Mouse (Mus musculus) G1E-ER4 (cell line): ENCODE results near the gene Map3k21. TPM values are rescaled to one million over a fixed set of nuclear protein-coding genes. Genes with fewer than 3 reads are reported as not detected.

Experiments
- GATA1 ChIP-seq: IDR thresholded peaks from one replicate; pipeline ENCODE4 v1.8.0; 2012; ENCODE audit warnings: low read length, inconsistent platforms
- polyA plus RNA-seq: library from polyadenylated mRNA; stranded (reverse); fragments of >175 nt; gene quantifications from 2 replicates; pipeline ENCODE4 v1.2.3, GENCODE M21; 2012

Gene Map3k21
- polyA plus RNA-seq, 1 experiment, result not detected

DNA sequence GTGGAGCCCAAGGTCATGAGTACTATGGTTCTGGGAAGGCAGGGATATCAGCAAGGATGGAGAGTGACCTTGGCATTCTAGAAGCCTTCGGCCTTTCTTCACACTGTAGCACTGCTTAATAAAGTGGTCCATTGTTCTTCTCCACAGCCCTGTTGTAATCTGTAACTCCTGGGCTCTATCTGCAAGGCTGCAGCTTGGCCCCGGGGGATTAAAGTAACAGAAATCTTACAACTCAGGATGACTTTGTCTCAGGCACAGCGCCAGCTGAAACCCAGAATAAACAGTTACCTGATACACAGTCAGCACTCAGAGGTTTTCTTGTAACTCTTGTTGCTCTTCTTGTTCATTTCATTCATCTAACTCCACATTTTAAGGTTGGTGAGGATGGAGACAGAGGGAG is 7.7 kb upstream of the Map3k21 start:
- TF ChIP-seq GATA1, result no peak

DNA sequence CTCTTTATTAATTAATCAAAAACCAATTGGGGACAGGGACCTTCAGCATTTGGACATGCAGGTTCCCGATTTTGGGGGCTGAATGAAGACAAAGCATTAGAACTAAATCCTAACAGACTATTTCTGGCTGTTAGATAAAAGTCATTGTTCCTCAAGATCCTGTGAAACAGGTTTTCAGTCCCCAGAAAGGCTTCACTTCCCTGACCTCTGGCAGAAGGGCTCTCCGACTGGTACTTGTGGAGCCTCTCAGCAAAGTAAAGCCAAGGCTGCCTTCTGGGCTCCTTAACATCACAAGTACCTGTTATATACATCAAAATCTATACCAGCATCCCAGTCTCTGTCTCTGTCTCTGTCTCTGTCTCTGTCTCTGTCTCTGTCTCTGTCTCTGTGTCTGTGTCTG is 4.9 kb upstream of the Map3k21 start:
- no peak for TF ChIP-seq GATA1

DNA sequence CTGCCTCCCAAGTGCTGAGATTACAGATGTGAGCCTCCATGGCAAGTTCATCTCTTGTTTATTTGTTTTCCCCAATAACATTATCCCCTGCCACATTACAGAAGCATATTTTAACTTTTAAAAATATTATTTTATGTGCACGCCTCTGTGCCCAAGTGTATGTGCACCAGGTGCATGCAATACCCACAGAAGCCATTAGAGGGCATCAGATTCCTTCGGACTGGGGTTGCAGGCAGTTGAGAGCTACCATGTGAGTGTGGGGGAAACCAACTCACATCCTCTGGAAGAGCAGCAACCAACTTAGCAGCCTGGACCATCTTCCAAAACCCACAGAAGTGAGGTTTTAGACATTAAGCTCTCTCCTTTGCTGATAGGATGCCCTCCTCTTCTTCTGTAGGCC is 2.9 kb upstream of the Map3k21 start:
- no peak for TF ChIP-seq GATA1

DNA sequence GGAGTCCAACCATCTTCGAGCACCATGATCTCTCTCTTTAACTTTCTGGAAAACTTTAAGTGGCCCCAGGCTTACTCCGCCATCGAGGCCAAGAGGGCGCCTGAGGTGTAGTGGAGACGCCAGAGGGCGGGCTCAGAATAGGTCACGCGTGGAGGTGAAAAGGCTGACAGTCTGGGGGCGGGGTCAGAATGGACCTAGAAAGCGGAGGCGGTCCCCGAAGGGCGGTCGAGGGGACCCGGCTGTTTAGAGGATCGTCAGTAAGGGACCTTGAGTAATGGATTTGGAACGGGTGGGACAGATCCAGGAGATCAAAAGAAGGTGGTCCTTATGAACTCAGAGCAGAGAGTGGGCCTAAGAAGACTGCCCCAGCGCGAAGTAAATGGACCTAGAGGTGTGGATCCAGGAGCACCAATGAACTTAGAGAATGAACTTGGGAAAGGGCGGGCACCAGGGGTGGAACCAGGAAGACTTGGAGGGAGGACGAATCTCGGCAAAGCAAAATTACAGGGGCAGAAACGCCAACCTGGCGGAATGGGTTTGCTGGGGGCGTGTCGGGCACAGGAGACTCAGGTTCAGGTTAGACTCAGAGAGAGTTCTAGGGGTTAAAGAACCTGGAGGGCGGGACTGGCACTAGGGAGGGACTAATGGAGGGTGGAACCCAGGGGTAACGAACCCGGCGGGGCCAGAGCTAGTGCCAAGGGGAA is 437 bp upstream of the Map3k21 start:
- no peak for TF ChIP-seq GATA1

DNA sequence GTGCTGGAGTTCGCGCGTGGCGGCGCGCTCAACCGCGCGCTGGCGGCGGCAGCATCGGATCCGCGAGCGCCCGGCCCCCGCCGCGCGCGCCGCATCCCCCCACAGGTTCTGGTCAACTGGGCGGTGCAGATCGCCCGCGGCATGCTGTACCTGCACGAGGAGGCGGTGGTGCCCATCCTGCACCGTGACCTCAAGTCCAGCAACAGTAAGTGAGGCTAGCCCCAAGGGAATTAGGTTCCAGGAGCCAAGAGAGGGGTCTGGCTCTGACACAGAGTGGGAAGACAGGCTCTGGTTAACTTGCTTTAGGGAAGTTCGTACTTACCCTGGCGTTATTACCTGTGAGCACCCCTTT is 955 bp downstream of the Map3k21 start:
- TF ChIP-seq GATA1, result no peak

DNA sequence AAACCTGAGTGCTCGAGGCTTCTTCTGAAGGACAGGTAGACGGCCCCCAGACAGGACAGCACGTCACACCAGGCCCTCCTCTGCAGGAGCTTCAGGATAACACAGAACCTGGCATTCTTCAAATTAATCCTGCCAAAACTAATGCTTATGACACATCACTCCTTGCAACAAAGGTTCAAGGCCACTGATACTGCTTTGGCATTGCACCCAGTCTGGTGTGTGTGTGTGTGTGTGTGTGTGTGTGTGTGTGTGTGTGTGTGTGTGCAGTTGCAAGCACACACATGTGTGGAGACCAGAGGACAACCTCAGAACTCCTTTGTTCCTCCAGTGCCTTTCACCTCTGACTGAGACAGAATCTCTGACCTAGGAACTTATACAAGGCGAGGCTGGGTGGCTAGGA is 3.0 kb downstream of the Map3k21 start:
- no peak for TF ChIP-seq GATA1

DNA sequence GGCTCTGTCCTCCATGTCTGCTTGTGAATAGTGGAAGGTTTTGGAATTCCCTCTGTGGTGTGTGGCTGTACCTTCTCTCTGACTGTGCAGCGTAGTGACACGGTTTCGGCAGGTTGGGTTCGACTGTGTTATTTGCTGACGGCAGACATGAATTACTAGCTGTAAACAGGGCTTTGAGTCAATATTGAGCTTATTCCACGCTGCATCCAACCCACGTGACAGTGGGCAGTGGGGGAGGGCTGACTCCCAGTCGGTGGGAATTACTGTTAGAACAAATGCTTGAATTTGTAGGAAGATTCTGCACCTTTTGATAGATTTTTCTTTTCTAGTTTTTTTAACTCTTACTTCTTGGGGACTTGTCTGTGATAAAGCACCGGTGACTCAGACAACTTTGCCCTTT is 4.1 kb downstream of the Map3k21 start:
- TF ChIP-seq GATA1, result no peak

DNA sequence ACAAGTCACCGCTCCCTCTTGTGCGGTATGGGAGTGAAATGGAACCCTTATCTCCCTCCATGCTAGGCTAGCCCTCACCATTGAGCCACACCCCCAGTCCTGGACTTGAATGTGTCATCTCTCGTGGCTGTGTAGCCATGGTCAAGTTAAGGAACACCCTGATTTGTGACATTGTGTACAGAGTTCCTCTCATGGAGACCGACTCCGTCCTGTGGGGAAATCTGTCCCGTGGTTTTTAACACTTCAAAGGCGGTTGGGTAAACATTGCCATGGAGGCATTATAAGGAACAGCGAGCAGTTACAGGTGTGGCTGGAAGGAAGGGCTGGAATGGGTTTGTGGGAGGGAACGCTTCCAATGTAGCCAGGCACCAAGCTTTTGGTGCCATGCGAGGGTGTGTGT is 6.8 kb downstream of the Map3k21 start:
- no peak for TF ChIP-seq GATA1

DNA sequence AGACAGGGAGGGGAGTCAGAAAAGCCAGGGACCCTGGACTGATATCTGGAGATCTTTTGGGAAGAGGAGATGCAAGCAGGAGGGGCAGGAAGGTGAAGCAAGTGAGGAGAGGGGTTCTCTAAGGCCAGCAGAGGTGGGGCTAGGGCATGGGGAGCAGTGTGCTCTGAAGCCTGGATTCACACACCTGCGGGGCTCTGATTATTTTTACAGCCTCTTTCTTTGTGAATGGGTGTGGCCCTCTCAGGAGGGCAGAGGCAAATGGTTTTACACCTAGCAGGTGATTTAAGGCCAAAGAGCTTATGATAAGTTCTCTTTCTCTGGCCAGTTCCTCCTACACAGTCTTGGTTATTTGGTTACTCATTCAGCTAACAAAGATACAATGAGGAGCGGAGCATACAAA is 8.5 kb downstream of the Map3k21 start:
- TF ChIP-seq GATA1, result no peak

DNA sequence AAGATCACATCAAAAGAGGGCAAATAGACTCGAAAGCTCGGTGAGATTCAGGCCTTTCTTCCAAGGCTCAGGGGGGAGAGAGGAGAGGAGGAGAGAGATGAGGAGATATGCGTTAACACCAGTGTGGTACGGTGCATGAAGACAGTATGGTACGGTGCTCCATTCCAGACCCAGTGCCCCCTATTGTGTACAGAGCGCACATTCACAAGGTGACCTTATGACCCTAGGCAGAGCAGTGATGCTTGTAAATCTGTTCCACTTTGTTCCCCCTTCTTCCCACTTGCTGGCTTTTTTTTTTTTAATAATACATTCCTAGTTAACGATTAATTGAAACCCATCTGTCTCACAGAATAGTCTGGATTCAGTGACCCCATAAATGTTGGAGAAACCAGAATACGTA is 9.3 kb downstream of the Map3k21 start:
- TF ChIP-seq GATA1, result no peak

DNA sequence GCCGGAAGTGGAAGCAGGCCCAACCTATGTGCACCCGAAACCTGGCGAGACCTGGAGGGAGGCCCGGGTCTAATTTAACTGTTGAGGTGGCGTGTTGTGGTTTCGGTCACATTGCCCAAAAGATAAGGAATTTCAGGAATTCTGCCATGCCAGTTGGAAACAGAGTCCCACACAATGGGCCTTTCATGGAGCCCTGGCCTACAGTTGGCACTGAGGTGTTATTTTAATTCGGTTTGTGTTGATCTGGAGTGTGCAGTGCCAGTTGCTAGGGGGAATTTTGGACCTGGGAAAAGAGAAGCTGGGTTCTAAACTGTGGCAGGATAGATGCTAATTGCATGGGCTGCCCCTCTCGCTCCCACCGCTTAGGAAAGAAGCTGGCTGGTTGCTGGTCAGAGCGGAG is 10.0 kb downstream of the Map3k21 start:
- TF ChIP-seq GATA1, result no peak

DNA sequence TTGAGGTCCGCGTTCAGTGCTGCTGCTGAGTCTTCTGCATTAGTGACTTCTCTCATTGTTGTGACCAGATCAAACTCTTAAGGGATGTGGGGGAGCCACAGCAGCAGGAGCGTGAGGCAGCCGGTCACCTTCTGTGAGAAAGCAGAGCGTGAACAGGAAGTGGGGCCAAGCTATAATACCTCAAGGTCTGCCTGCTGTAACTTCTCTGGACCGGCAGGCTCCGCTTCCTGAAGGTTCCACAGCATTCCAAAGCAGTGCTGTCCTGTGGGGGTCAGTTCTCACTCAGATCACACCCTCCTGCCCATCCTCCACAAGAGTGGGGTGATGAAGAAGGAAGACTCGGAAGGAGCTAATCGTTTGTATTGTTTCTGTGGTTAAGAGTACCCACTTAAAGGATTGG is 10.5 kb downstream of the Map3k21 start:
- no peak for TF ChIP-seq GATA1

DNA sequence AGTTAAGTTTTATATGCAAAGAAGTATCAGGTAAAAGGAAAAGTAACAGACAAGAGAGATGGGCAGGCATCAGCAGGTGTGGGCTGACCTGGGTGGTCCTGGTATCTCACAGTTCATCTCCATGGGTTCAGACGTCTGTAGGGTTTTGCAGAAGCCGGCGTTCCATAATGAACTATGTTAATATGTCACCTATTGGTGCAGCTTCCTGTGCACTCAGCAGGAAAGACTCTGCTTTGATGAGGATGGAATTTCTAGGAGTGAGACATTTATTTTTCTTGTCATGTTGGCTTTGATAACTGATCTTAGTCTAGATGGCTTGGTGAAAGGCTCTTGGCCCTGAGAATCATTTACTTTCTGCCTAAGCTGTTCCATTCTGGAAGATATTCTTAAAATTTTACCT is 12.1 kb downstream of the Map3k21 start:
- no peak for TF ChIP-seq GATA1

DNA sequence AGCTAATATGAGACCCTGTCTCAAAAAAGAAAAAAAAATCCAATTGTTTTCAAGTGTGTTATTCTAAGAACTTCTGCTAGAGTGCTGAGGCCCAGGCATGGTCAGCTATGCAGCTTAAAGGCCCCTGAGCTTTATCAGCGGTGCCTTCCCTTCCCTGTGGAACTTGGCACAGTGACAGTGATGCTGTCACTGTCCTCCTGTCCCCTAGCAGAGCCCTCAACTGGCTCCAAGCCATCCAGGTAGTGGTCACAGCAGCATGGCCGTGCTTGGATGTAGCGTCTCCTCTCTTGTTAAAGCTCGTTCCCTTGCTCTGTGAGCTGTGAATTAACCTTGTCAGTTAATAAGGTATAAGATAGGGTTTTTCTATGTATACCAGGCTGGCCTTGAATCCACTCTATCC is 16.4 kb downstream of the Map3k21 start:
- TF ChIP-seq GATA1, result no peak

DNA sequence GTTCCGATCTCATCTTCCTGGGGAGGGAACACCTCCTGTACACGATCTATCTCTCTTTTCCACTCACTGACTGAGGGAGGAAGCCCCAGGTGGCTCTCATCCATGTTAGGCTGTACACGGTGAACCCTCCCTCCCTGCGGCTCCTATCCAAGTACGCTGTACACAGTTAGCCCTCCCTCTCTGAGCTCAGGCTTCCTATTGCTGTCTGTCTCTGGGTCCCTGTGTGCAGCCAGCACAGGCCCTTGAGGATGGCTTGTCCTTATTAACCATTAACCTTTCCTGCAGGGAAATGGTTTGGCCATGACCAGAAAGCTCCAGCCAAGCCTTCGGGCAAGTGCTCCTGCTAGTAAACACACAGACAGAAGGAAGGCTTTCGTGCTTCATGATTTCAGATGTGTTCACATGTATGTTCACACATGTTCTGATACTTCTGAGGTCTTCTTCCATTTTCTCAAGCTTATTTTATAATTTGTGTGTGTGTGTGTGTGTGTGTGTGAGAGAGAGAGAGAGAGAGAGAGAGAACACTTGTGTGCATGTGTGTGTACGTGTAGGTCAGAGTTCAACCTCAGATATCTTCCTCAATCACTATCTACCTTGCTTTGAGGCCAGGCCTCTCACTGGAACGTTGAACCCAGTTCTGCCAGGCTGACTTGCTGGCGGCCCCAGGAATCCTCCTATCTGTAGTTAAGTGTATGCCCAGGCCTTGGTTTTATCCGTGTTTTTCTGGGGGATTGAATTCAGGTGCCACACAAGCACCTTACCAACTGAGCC is 20.2 kb downstream of the Map3k21 start:
- no peak for TF ChIP-seq GATA1

DNA sequence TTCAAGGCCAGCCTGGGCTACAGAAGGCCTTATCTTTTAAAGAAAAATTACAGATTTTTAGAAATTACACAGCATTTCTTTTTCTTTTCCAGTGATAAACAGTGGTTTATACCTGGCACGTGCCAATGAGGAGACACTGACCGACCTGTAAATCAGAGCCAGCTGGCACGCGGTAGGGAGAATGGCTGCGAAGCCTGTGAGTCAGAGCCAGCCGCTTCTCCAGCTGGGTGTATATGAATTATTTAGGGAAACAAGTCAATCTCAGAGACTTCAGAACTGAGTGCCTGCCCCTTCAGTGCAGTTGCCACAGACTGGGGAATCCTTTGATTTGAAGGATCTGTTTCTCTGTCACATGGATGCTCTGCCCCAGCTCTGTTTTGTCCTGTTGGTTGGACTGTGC is 21.6 kb downstream of the Map3k21 start:
- no peak for TF ChIP-seq GATA1

DNA sequence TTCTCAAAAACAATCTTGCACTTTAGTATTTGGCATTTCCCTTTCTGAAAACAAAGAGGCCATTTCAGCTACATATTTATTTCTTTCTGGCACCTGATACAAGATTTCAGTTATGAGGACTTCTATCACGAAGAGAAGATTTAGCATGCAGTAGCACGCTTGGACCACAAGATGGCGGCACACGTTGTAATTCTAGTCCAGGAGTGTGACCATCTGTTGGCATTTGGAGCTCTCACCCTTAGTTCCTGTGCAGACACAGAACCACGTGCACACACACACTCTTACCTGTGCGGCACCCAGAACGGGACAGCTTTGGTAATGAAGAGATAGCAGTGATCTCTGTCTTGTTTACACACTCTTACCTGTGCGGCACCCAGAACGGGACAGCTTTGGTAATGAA is 25.4 kb downstream of the Map3k21 start:
- no peak for TF ChIP-seq GATA1
